Mouse (Mus musculus): Measurements from ENCODE around the gene Ptprd. TPM values are rescaled to one million over a fixed set of nuclear protein-coding genes. Genes with fewer than 3 reads are reported as not detected.
A peak's percentile ranks its signal among the peaks of the same experiment; 100 is the strongest.

Ptprd gene
- polyA plus RNA-seq, 1 experiment from 2014 or later: 15.5 TPM

- Histone ChIP-seq H3K4me1 (replicated peaks) (peaks cover 18% of the 10 kb centered on the region), H3K27me3 (ENCODE audit: insufficient read depth, poor library complexity, severe bottlenecking) (0 out of 2 replicates have a peak, but pooled peaks cover 8% of the 10 kb centered on the region), H3K36me3 (no peaks in the 10 kb centered on the region), H3K4me3 (peak overlapping the region; percentile 80), H3K9me3 (no peaks in the 10 kb centered on the region), H3K27ac (peak overlapping the region; percentile 98)
- WGBS: 47% methylated on average over 8 of the region's 8 CpGs
- DNase-seq (ENCODE audit: low spot score): peak; percentile 6
Measured at GRCm38 (mm10) chr4:76451019-76451552, 1760.7 kb downstream of the Ptprd start.

DNA sequence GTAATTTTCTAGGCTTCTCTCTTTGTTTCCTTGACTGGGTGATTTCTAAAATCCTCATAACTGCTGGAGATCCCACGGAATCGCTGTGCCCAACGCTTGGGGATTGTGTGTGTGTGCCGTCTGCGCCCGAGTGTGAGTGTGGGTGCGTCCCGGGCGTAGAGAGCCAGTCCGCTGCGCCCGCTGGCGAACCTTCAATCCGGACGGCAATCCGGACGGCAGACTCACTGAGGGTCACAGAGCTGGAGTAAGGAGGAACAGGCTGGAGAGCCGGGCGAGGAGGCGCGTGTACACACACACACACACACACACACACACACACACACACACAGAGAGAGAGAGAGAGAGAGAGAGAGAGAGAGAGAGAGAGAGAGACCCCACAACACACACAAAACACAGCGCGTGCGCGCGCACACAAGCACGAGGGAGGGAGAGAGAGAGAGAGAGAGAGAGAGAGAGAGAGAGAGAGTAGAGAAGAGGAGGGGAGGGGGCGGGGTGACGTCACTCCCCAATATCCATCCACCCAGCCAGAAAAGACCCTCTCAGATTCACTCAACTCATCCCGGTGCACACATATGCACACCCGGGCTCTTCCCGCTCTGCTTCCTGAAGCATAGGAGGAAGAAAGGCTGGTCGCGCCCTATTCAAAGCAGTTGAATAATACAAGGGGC is 1761.3 kb downstream of the Ptprd start:
- H3K9me3 ChIP-seq: no peaks in the 10 kb centered on the region
- H3K27me3 ChIP-seq (ENCODE audit: insufficient read depth, poor library complexity, severe bottlenecking): 0 out of 2 replicates have a peak, but pooled peaks cover 8% of the 10 kb centered on the region
- DNase-seq (ENCODE audit: low spot score): peak; percentile 80
- peaks cover 18% of the 10 kb centered on the region for H3K4me1 ChIP-seq (replicated peaks)
- H3K27ac ChIP-seq: peak overlapping the region; percentile 98
- no peaks in the 10 kb centered on the region for H3K36me3 ChIP-seq
- under 1% methylated on average over 34 of the region's 34 CpGs for WGBS
- H3K4me3 ChIP-seq: peak overlapping the region; percentile 80

- Histone ChIP-seq H3K4me3 (peak overlapping the region; percentile 80), H3K4me1 (replicated peaks) (peaks cover 21% of the 10 kb centered on the region), H3K9me3 (no peaks in the 10 kb centered on the region), H3K27me3 (ENCODE audit: insufficient read depth, poor library complexity, severe bottlenecking) (0 out of 2 replicates have a peak, but pooled peaks cover 8% of the 10 kb centered on the region), H3K36me3 (no peaks in the 10 kb centered on the region), H3K27ac (peak overlapping the region; percentile 98)
- under 1% methylated on average over 97 of the region's 99 CpGs for WGBS
- peak; percentile 78 for DNase-seq (ENCODE audit: low spot score)
Measured at GRCm38 (mm10) chr4:76449466-76450350, 1762.1 kb downstream of the Ptprd start.

DNA sequence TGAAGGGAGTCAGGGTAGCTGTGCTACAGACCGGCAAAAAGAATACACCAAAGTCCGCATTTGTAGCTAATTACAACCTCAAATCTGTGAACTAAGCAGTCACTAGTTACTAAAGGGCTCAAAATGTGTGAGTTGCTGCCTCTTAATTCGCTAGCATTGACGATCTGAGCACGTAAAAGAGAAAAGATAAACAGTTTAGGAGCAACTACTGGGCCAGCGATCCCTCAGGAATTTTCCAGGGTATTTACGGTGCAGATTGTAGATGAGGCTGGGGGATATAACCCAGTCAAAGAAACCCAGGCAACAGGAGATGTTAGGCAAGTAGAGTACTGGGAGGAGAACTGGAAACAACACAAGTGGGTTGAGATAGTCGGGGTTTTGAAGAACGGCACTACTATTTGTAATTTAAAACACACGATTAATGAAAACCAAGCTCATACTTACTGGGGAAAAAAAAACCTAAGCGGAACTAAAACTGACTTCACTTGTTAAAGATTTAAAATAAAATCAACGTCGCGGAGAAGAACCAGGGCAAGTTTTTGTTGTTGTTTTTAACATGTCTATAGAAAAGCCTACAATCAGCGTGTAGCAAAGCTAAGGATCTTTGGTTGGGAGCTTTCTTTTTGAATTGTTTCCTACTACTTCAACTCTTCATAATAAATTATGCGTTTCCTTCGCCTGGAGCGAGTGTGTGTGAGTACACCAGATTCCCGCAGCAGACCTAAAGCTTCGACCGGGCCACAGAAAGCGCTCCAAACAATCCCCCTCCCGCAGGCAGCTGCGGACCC is 1762.9 kb downstream of the Ptprd start:
- WGBS: under 1% methylated on average over 24 of the region's 24 CpGs
- Histone ChIP-seq H3K4me1 (replicated peaks) (peaks cover 25% of the 10 kb centered on the region), H3K27ac (peak overlapping the region; percentile 98), H3K4me3 (peak overlapping the region; percentile 80), H3K27me3 (ENCODE audit: insufficient read depth, poor library complexity, severe bottlenecking) (0 out of 2 replicates have a peak, but pooled peaks cover 8% of the 10 kb centered on the region), H3K36me3 (no peaks in the 10 kb centered on the region), H3K9me3 (no peaks in the 10 kb centered on the region)
- peak; percentile 27 for DNase-seq (ENCODE audit: low spot score)

DNA sequence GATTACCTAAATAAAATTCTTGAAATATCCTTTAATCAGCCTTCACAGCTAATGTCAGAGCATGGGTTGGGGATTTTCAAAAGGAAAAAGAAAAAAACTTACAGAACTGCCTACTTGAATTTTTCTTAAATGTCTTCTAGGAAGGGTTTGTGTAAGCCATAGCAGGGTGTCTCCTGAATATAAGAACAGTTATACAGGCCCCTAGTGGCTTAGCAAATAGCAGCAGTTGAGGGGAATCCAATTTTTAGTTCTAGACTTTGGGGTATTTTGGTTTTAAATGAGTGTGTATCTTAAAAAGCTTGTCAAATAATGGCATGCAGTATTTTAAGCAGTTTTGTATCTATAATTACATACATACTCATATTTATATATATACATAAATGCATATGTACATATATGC is 1764.4 kb downstream of the Ptprd start:
- no peaks in the 10 kb centered on the region for H3K9me3 ChIP-seq
- 0 out of 2 replicates have a peak, but pooled peaks cover 8% of the 10 kb centered on the region for H3K27me3 ChIP-seq (ENCODE audit: insufficient read depth, poor library complexity, severe bottlenecking)
- DNase-seq (ENCODE audit: low spot score): no peak
- H3K4me1 ChIP-seq (replicated peaks): peaks cover 27% of the 10 kb centered on the region
- peak overlapping the region; percentile 80 for H3K4me3 ChIP-seq
- no peaks in the 10 kb centered on the region for H3K36me3 ChIP-seq
- no peak overlapping the region for H3K27ac ChIP-seq

DNA sequence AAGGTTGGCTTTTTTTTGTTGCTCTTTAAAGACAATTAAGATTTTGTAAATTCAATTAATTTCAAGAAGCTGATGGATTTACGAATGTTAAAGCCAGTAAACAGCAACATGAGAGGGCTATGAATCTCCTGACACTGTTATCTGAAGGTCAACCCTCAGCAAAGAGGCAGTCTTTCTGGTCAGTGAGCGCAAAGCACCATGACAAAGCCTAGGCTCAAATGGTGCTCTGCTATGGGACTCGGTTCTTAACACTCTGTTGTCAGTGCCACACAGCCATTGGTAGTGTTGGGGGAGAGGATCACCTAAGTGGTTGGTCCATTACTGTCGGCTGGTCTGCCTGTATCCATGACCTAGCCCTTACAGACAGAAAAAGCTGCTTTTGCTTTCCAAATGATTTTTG is 1767.0 kb downstream of the Ptprd start:
- no peaks in the 10 kb centered on the region for H3K27me3 ChIP-seq (ENCODE audit: insufficient read depth, poor library complexity, severe bottlenecking)
- 63% methylated on average over 4 of the region's 4 CpGs for WGBS
- H3K27ac ChIP-seq: no peak overlapping the region
- peaks cover 20% of the 10 kb centered on the region for H3K4me1 ChIP-seq (replicated peaks)
- no peak for DNase-seq (ENCODE audit: low spot score)
- H3K9me3 ChIP-seq: no peaks in the 10 kb centered on the region
- no peak overlapping the region for H3K4me3 ChIP-seq
- no peaks in the 10 kb centered on the region for H3K36me3 ChIP-seq

- WGBS: 79% methylated on average over 4 of the region's 4 CpGs
- DNase-seq (ENCODE audit: low spot score): no peak
- Histone ChIP-seq H3K9me3 (no peaks in the 10 kb centered on the region), H3K27me3 (ENCODE audit: insufficient read depth, poor library complexity, severe bottlenecking) (no peaks in the 10 kb centered on the region), H3K27ac (no peak overlapping the region), H3K4me1 (replicated peaks) (peaks cover 24% of the 10 kb centered on the region), H3K36me3 (no peaks in the 10 kb centered on the region), H3K4me3 (no peak overlapping the region)
Measured at GRCm38 (mm10) chr4:76443553-76443952, 1768.2 kb downstream of the Ptprd start.

- peaks cover 15% of the 10 kb centered on the region for H3K4me1 ChIP-seq (replicated peaks)
- no peaks in the 10 kb centered on the region for H3K27me3 ChIP-seq (ENCODE audit: insufficient read depth, poor library complexity, severe bottlenecking)
- no peaks in the 10 kb centered on the region for H3K9me3 ChIP-seq
- H3K27ac ChIP-seq: no peak overlapping the region
- DNase-seq (ENCODE audit: low spot score): no peak
- H3K4me3 ChIP-seq: no peak overlapping the region
- 58% methylated on average over 6 of the region's 6 CpGs for WGBS
- H3K36me3 ChIP-seq: no peaks in the 10 kb centered on the region
Measured at GRCm38 (mm10) chr4:76440791-76441364, 1770.9 kb downstream of the Ptprd start.

DNA sequence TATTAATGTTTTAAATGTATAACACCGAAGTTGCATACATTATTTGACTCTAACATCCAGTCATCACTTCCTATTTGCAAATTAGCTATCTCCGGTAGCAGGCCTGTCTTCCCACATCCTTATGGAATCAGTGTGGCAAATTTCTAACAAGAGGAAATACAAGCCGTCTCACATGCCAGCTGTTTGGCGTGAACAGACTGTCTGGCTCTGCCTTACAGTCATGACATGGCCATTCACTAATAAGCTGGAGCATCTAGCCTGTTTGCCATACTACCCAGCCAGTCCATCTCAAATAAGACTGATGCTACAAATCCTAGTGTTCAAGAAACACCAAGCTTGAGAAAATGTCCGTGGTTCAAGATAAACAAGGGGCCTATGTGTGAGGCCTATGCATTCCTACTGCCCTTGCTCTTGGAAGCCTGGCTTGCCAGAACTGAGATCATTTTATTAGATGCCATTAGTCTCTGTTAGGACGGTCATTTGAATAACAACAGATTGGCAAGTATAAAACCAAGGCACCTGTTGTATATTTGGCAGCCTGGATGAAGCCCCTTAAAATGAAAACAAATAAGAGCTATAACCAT is 1773.2 kb downstream of the Ptprd start:
- no peaks in the 10 kb centered on the region for H3K36me3 ChIP-seq
- no peak for DNase-seq (ENCODE audit: low spot score)
- no peak overlapping the region for H3K27ac ChIP-seq
- no peak overlapping the region for H3K4me3 ChIP-seq
- 81% methylated on average over 6 of the region's 6 CpGs for WGBS
- peaks cover 6% of the 10 kb centered on the region for H3K4me1 ChIP-seq (replicated peaks)
- H3K9me3 ChIP-seq: no peaks in the 10 kb centered on the region
- no peaks in the 10 kb centered on the region for H3K27me3 ChIP-seq (ENCODE audit: insufficient read depth, poor library complexity, severe bottlenecking)

DNA sequence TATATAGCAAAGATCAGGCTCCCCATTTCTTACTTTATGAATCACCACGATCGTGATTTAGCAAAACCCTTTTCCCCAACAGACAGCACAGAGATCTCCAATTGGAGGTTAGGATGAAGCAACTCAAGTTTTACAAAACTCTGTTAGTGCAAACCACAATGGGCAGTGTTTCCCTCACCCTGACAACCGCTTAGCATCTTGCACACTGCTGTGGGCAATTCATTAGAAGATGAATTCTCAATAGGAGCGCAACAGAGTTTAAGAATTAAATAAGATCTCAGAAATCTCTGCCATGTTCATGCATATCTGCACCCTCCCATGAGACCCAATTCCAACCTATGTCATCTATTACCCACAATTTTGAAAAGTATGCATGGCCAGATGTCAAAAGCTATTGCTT is 1773.7 kb downstream of the Ptprd start:
- H3K27me3 ChIP-seq (ENCODE audit: insufficient read depth, poor library complexity, severe bottlenecking): no peaks in the 10 kb centered on the region
- no peak overlapping the region for H3K4me3 ChIP-seq
- no peak overlapping the region for H3K27ac ChIP-seq
- H3K36me3 ChIP-seq: no peaks in the 10 kb centered on the region
- WGBS: 73% methylated on average over 4 of the region's 4 CpGs
- no peak for DNase-seq (ENCODE audit: low spot score)
- H3K4me1 ChIP-seq (replicated peaks): peaks cover 6% of the 10 kb centered on the region
- H3K9me3 ChIP-seq: no peaks in the 10 kb centered on the region

DNA sequence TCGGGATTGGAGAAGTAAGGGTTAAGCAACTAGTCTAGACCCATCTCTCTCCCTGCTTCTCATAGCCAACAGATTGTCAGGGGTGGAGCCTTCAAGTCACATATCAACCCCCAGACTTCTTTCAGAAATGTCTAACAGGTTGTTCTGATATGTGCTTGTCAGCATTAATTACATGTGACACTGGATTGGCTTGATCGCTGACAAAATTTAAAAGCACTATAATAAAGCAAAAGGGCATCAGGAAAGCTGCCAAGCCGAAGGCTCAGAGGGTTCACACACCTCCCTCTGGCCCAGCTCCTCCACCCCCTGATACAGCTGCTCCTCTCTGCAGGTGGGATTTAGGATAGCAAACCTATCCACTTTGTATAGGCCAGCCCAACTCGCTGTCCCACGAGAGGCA is 1775.8 kb downstream of the Ptprd start:
- H3K9me3 ChIP-seq: no peaks in the 10 kb centered on the region
- no peaks in the 10 kb centered on the region for H3K36me3 ChIP-seq
- H3K4me3 ChIP-seq: no peak overlapping the region
- WGBS: 67% methylated on average over 5 of the region's 5 CpGs
- H3K4me1 ChIP-seq (replicated peaks): peaks cover 6% of the 10 kb centered on the region
- no peak overlapping the region for H3K27ac ChIP-seq
- no peaks in the 10 kb centered on the region for H3K27me3 ChIP-seq (ENCODE audit: insufficient read depth, poor library complexity, severe bottlenecking)
- no peak for DNase-seq (ENCODE audit: low spot score)

DNA sequence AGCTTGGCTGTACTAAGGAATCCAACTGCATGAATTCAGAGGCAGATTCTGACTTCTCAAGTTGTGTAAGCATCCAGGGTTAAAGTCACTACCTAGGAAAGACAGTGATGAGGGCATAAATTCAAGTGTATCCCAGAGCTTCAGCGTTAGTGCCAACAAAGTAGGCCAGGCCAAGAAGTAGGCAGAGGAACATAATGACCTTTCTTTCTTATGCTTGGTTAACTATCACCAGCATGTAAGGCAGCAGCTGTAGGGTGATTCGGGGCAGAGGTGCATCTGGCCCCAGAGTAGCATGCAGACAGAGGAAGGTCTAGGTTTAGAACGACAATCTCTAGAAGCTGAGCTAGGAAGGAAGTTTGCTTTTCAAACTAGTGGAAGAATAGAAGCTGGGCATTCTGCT is 1782.0 kb downstream of the Ptprd start:
- DNase-seq (ENCODE audit: low spot score): no peak
- no peak overlapping the region for H3K4me3 ChIP-seq
- no peak overlapping the region for H3K27ac ChIP-seq
- no peaks in the 10 kb centered on the region for H3K27me3 ChIP-seq (ENCODE audit: insufficient read depth, poor library complexity, severe bottlenecking)
- WGBS: 78% methylated on average over 3 of the region's 3 CpGs
- H3K4me1 ChIP-seq (replicated peaks): no peaks in the 10 kb centered on the region
- no peaks in the 10 kb centered on the region for H3K36me3 ChIP-seq
- no peaks in the 10 kb centered on the region for H3K9me3 ChIP-seq

Data from hindbrain, embryonic 10.5 days (tissue).